Mouse (Mus musculus): Measurements from ENCODE around the gene Cpa5.

The Cpa5 gene

GRCm38 (mm10) chr6:30644462-30644861 lies 33.7 kb downstream of the Cpa5 start:
- no peak for DNase-seq (ENCODE audit: low spot score in 2 of 2)

DNA sequence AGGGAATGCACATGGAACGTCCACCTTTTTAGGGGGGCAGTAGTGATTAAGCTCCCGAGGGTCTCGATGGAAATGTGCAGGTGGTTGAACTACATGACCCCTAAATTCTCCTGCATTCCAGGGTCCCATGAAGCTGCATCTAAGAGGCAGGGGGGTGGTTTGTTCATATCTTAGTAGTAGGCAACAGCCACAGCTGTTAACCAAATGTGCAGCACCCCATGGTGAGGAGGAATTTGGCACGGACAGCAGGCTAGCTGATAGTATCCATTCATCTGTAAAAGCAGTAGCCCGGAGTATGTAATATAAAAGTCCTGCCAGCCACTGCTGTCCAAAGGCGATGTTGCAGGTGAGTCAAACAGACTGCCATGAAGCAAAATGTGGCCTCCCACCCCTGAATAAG lies 34.6 kb downstream of the Cpa5 start:
- no peak for DNase-seq (ENCODE audit: low spot score in 2 of 2)

GRCm38 (mm10) chr6:30649651-30650296 lies 39.0 kb downstream of the Cpa5 start:
- no peak for DNase-seq (ENCODE audit: low spot score in 2 of 2)

DNA sequence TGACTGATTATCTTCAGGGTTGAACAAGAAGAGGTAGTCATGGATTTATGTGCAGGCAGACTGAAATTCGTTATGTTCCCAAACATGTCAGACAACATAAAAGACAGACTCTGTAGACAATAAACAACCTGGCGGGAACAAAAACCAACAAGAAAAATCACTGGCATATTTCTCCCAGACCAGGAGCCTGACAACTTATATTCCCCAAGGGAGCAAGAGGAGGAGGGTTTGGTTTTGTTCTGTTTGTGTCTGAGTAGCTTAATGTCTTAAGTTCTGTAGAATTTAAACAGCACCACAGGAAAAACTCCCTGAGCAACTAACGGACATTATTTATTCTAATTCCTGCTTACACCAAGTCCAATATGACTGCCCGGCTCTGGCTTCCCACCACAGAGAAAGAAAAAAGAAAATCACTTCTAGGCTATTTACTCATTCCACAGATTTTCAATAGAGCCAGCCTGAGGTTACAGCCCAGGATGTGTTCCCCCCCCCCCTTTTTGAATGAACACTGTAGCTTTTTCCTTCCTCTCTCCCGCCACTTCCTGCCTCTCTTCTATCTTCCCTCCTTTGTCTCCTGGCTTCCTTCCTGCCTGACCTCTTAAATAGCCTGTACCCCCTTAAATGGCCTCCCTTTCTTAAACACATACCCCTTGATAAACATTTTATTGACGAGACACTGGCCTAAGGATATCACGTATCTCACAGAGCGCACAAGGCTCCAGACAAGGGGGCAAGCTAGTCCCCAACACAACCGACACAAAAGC lies 41.8 kb downstream of the Cpa5 start:
- no peak for DNase-seq (ENCODE audit: low spot score in 2 of 2)

GRCm38 (mm10) chr6:30653518-30653917 lies 42.7 kb downstream of the Cpa5 start:
- DNase-seq (ENCODE audit: low spot score in 2 of 2) = no peak

- DNase-seq (ENCODE audit: low spot score in 2 of 2) = no peak
Measured at GRCm38 (mm10) chr6:30654402-30654859, 43.6 kb downstream of the Cpa5 start.

- DNase-seq (ENCODE audit: low spot score in 2 of 2) = no peak
Measured at GRCm38 (mm10) chr6:30654932-30655331, 44.1 kb downstream of the Cpa5 start.

GRCm38 (mm10) chr6:30657279-30657678 lies 46.5 kb downstream of the Cpa5 start:
- no peak for DNase-seq (ENCODE audit: low spot score in 2 of 2)

GRCm38 (mm10) chr6:30658619-30659018 lies 47.8 kb downstream of the Cpa5 start:
- DNase-seq (ENCODE audit: low spot score in 2 of 2) = no peak

DNA sequence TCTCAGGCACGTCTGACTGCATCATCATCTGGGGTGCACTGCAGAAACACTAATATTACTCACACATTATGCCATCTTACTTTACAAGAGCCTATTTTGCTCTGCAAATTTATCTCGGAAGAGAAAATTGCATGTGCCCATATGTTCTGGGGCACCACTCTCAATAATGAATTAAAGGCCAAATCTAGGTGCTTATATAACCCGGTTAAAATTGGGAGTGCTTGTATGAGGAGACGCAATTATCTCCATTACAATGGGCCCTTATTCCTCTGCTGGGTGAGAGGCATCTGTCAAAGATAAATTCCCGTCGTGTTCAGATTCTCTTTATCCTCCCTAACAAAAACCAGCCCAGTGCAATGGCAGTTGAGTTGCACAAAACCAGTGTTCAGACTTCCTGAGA lies 54.0 kb downstream of the Cpa5 start:
- DNase-seq (ENCODE audit: low spot score in 2 of 2) = no peak

GRCm38 (mm10) chr6:30665296-30665695 lies 54.5 kb downstream of the Cpa5 start:
- no peak for DNase-seq (ENCODE audit: low spot score in 2 of 2)

DNA sequence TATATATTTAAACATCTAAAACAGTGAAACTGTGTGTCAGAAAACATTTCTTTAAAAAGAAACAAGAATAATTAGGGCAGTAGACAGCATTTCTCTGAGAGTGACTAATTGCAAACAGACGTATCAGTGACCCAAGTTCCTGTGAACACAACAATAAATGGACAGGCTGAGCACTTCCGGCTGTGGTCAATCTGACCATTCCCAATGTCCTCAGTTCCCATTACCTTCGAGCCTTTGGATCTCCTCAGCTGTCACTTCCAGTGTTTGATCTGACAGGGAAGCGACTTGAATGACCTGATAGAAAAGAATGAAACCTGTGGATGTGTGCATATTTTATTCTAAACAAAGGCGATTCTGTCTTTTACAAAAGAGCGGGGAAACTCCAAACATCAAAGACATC lies 55.2 kb downstream of the Cpa5 start:
- no peak for DNase-seq (ENCODE audit: low spot score in 2 of 2)

DNA sequence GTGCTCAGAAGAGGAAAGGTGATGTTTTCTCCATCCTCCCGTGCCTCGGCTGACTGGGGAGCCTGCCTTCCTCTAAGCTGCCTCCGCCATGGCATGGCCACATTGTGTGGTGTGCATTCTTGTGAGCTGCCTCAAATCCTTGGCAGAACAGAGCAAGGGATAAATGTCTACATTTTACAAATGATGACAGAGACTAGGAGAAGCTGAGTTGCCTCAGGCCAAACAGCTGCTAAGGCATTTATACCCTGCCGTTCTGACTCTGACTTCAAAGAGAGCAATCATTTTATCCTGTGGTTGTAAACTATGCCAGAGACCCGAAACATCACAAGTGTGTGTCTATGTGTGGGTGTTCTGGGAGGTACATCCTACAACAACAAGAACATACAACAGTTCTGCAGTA lies 56.8 kb downstream of the Cpa5 start:
- no peak for DNase-seq (ENCODE audit: low spot score in 2 of 2)

DNA sequence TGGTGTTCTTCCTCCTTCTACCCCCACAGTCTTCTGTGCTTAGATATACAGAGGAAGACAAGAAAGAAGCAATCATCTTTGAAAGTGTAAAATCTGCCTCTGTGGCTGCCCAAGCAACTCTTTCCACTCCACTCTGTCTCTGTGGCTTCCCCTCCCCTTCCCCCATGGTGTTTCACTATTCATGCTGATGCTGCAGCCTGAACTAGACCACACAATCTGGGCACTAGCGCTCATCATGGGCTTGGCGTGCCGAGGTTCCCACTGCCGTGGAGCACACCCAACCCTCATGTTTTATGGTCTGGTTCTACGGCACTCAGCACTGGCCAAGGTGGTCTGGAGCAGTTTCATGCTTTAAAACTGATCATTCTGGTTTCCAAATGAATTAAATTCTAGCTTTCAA lies 60.9 kb downstream of the Cpa5 start:
- no peak for DNase-seq (ENCODE audit: low spot score in 2 of 2)

DNA sequence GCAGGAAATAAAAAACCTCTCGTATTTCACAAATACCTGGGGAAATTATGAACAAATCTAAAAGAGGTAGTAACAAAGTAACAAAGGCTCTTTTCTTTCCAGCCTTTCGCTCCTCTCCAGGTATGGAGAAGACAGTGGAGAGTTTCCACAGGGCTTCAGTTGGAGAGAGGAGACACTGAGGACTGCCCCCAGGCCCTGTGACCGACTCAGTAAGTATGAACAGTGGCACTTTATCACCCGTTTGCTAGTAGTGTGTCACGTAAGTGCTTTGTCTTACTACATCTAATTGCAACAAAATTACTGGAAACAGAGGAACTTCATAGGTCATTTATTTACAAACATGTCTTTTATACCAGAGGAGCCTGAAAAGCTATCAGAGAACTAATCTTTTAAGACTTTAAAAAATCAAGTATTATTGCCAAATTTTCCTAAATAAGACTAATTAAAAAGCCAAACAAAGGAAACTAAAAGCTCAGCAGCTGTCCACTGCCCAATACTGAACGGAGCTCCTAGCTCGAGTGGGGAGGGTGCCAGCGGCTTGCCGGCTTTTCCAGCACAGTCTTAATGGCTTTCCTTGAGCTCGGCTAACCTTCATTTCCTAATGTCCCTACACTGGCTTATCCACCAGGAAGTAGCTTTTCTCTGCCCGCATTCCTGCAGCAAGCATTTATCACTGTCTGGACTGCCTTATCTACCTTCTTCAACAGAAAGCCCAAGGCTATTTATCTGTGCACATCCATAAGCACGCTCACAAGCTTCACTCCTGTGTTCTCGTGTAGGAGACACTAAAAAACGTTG lies 63.2 kb downstream of the Cpa5 start:
- no peak for DNase-seq (ENCODE audit: low spot score in 2 of 2)

GRCm38 (mm10) chr6:30674714-30675280 lies 64.0 kb downstream of the Cpa5 start:
- peak in 1 of 2 experiments; percentile 17 for DNase-seq (ENCODE audit: low spot score in 2 of 2)

DNA sequence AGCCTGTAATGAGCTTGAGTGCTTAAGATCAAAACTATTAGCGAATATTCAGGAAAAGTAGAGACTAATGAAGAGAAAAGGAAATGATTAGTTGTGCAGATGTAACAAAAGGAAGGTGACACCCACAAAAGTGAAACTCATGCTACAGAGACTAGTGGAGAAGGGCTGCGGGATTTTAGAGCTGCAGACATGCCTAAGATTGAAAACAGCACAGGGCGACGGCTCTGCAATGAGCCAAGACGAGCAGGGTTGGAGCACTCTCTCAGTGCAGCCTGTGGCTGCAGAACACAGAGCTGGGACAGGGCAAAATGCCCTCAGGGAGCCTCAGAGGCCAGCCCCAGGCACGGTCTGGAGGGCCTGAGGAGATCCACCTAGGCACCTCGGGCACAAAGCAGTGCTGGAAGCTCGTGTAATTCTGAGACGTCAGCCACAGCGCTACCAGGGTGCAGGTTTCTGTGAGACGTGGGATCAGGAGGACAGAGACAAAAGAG lies 64.5 kb downstream of the Cpa5 start:
- DNase-seq (ENCODE audit: low spot score in 2 of 2) = peak; percentile 11 to 26

GRCm38 (mm10) chr6:30676506-30676905 lies 65.7 kb downstream of the Cpa5 start:
- DNase-seq (ENCODE audit: low spot score in 2 of 2) = no peak

- DNase-seq (ENCODE audit: low spot score in 2 of 2) = no peak
Measured at GRCm38 (mm10) chr6:30677591-30677990, 66.8 kb downstream of the Cpa5 start.

- DNase-seq (ENCODE audit: low spot score in 2 of 2) = no peak
Measured at GRCm38 (mm10) chr6:30678482-30678881, 67.7 kb downstream of the Cpa5 start.

GRCm38 (mm10) chr6:30679567-30679966 lies 68.8 kb downstream of the Cpa5 start:
- no peak for DNase-seq (ENCODE audit: low spot score in 2 of 2)

GRCm38 (mm10) chr6:30680442-30680841 lies 69.6 kb downstream of the Cpa5 start:
- no peak for DNase-seq (ENCODE audit: low spot score in 2 of 2)

Measured in heart, adult 9 months (tissue).